Mouse (Mus musculus): ENCODE results near the gene Cryl1.
A peak's percentile ranks its signal among the peaks of the same experiment; 100 is the strongest.

Gene Cryl1

GRCm38 (mm10) chr14:57316662-57317600 lies 81.4 kb downstream of the Cryl1 start:
- no peak for DNase-seq

GRCm38 (mm10) chr14:57315976-57316375 lies 82.4 kb downstream of the Cryl1 start:
- DNase-seq: peak; percentile 12

GRCm38 (mm10) chr14:57315551-57315950 lies 82.8 kb downstream of the Cryl1 start:
- DNase-seq: no peak

- DNase-seq: no peak
Measured at GRCm38 (mm10) chr14:57301600-57302230, 96.6 kb downstream of the Cryl1 start.

GRCm38 (mm10) chr14:57300530-57300929 lies 97.8 kb downstream of the Cryl1 start:
- DNase-seq: no peak

- DNase-seq: no peak
Measured at GRCm38 (mm10) chr14:57297672-57298071, 100.7 kb downstream of the Cryl1 start.

GRCm38 (mm10) chr14:57291399-57291942 lies 106.9 kb downstream of the Cryl1 start:
- no peak for DNase-seq

- DNase-seq: no peak
Measured at GRCm38 (mm10) chr14:57289105-57289504, 109.2 kb downstream of the Cryl1 start.

- no peak for DNase-seq
Measured at GRCm38 (mm10) chr14:57283816-57284215, 114.5 kb downstream of the Cryl1 start.

- DNase-seq: no peak
Measured at GRCm38 (mm10) chr14:57282591-57282990, 115.7 kb downstream of the Cryl1 start.

GRCm38 (mm10) chr14:57280835-57281234 lies 117.5 kb downstream of the Cryl1 start:
- no peak for DNase-seq

GRCm38 (mm10) chr14:57276481-57277012 lies 121.8 kb downstream of the Cryl1 start:
- no peak for DNase-seq

- DNase-seq: no peak
Measured at GRCm38 (mm10) chr14:57272341-57272740, 126.0 kb downstream of the Cryl1 start.

GRCm38 (mm10) chr14:57271861-57272260 lies 126.5 kb downstream of the Cryl1 start:
- DNase-seq: no peak

- no peak for DNase-seq
Measured at GRCm38 (mm10) chr14:57268900-57269299, 129.4 kb downstream of the Cryl1 start.

GRCm38 (mm10) chr14:57268344-57268743 lies 130.0 kb downstream of the Cryl1 start:
- no peak for DNase-seq

GRCm38 (mm10) chr14:57263943-57264342 lies 134.4 kb downstream of the Cryl1 start:
- DNase-seq: no peak

GRCm38 (mm10) chr14:57259341-57259740 lies 139.0 kb downstream of the Cryl1 start:
- DNase-seq: no peak

- peak; percentile 10 for DNase-seq
Measured at GRCm38 (mm10) chr14:57248661-57249060, 149.7 kb downstream of the Cryl1 start.

GRCm38 (mm10) chr14:57246575-57246974 lies 151.8 kb downstream of the Cryl1 start:
- no peak for DNase-seq

- DNase-seq: no peak
Measured at GRCm38 (mm10) chr14:57242978-57243377, 155.4 kb downstream of the Cryl1 start.

- DNase-seq: no peak
Measured at GRCm38 (mm10) chr14:57235276-57235675, 163.1 kb downstream of the Cryl1 start.

- DNase-seq: no peak
Measured at GRCm38 (mm10) chr14:57234711-57235110, 163.6 kb downstream of the Cryl1 start.
